Mouse (Mus musculus) ES-E14 (cell line): ENCODE measurements around the gene Ffar2.

Experiments used
- CHD2 ChIP-seq: IDR thresholded peaks from 2 replicates; pipeline ENCODE4 v1.6.1; 2014; ENCODE audit warnings: mild to moderate bottlenecking, low read depth, low read length, inconsistent platforms
- HCFC1 ChIP-seq: IDR thresholded peaks from 2 replicates; pipeline ENCODE4 v1.6.1; 2012; ENCODE audit warnings: low read length, inconsistent platforms, borderline replicate concordance; ENCODE audit not compliant: insufficient read depth
- MAFK ChIP-seq: IDR thresholded peaks from 2 replicates; pipeline ENCODE4 v1.6.1; 2014; ENCODE audit warnings: mild to moderate bottlenecking, low read depth, low read length, inconsistent platforms; ENCODE audit not compliant: insufficient read depth
- ZC3H11A ChIP-seq: IDR thresholded peaks from 2 replicates; pipeline ENCODE4 v1.6.1; 2012; ENCODE audit warnings: low read depth, mild to moderate bottlenecking, inconsistent platforms, low read length, borderline replicate concordance
- ZNF384 ChIP-seq: IDR thresholded peaks from 2 replicates; pipeline ENCODE4 v1.6.1; 2012; ENCODE audit warnings: low read depth, low read length, inconsistent platforms

DNA sequence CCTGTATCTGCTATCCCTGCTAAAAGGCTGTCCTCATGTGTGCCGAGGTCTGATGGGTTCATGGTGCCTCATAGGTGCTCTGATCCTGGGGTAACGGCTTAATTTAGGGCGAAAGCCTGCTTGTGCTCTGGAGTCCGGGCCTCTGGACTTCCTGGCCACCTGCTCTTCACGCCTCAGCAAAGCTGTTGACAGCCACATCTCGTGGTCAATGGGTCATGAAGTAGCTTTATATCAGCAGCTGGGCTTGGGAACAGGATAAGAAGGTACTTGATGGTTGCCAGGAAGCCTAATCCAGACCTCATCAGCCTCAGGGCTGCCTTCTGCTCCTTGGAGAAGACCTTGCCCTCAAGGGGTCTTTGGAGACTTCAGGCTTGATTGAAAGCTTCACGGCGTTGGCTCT, 39.8 kb upstream of the Ffar2 start:
- TF ChIP-seq ZNF384 (no peak), HCFC1 (no peak), ZC3H11A (no peak), MAFK (no peak), CHD2 (no peak)
